12 mouse cellular contexts compared by ENCODE assay signal in the genomic region with DNA sequence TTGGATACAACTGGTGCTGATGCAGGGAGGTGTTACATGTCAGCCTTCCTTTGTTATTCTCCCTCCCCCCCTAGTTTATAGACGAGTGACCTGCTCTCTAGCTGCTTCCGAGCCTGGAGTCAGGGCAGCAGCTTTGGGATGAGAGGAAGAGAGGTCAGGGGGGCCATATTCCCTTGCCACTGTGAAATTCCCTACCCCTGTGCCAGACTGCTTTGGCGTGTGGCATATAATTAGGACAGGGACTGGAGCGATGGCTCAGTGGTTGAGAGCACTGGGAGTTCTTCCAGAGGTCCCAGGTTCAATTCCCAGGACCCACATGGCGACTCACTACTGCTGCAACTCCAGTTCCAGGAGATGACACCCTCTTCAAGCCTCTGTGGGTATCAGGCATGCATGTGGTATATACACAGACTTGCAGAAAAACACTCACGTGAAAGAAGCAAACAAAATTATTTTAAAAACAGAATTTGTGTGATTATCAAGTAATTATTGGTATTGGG.
"Had no signal": no experiment of that assay in that cellular context is flagged by ENCODE, and none has a peak within 500 bp of the region (broad histone marks: within the 10 kb centered on the region; RNA-seq: fewer than 3 reads in every experiment).

No protein-coding gene starts in this region.

- H3K4me2 ChIP-seq: liver, embryonic 12.5 days; lung, embryonic 14.5 days; neural tube, embryonic 12.5 days had no signal

- H3K9me3 ChIP-seq: limb, embryonic 10.5 days; liver, embryonic 12.5 days; midbrain, embryonic 10.5 days; neural tube, embryonic 12.5 days had no signal

- H3K27me3 ChIP-seq: liver, embryonic 12.5 days; neural tube, embryonic 12.5 days had no signal

- H3K36me3 ChIP-seq: limb, embryonic 10.5 days; liver, embryonic 12.5 days; midbrain, embryonic 10.5 days; neural tube, embryonic 12.5 days had no signal

- H3K4me3 ChIP-seq: layer of hippocampus, adult 2 months; limb, embryonic 10.5 days; liver, embryonic 12.5 days; midbrain, embryonic 10.5 days; neural tube, embryonic 12.5 days had no signal

- H3K9ac ChIP-seq: liver, embryonic 12.5 days; lung, embryonic 14.5 days; neural tube, embryonic 12.5 days had no signal

- DNase-seq: kidney, postnatal 4 days; lung, embryonic 14.5 days; lung, postnatal 10 days; lung, postnatal 4 days; midbrain, embryonic 14.5 days; thymus, postnatal 4 days had no signal

- ATAC-seq: liver, embryonic 12.5 days had no signal

- H3K27ac ChIP-seq: limb, embryonic 10.5 days; liver, embryonic 12.5 days; midbrain, embryonic 10.5 days; neural tube, embryonic 12.5 days; stomach, postnatal 0 days had no signal
